Mouse (Mus musculus) embryonic fibroblast, embryonic 13.5 days (primary cell): ENCODE measurements around the gene P2ry6. TPM values are rescaled to one million over a fixed set of nuclear protein-coding genes. Genes with fewer than 3 reads are reported as not detected.

Experiments
- H3K27ac ChIP-seq: 2 replicates; pipeline ENCODE4 v1.5.1; 2012; ENCODE audit warnings: low read length, control low read depth, inconsistent platforms; ENCODE audit not compliant: insufficient read depth
- H3K4me1 ChIP-seq: 2 replicates; pipeline ENCODE4 v1.6.1; 2011; ENCODE audit warnings: low read length; ENCODE audit not compliant: control insufficient read depth, insufficient read depth
- H3K4me3 ChIP-seq: 2 replicates; pipeline ENCODE4 v1.5.1; 2011; ENCODE audit warnings: mild to moderate bottlenecking, control low read depth, low read length; ENCODE audit not compliant: insufficient read depth
- CTCF ChIP-seq: IDR thresholded peaks from 2 replicates; pipeline ENCODE4 v1.5.1; 2011; ENCODE audit warnings: mild to moderate bottlenecking, control low read depth, low read length, moderate library complexity, borderline replicate concordance; ENCODE audit not compliant: insufficient read depth
- POLR2A ChIP-seq: IDR thresholded peaks from 2 replicates; pipeline ENCODE4 v1.6.1; 2011; ENCODE audit warnings: low read depth, mild to moderate bottlenecking, control low read depth, low read length, moderate library complexity
- polyA plus RNA-seq: library from polyadenylated mRNA; stranded (reverse); fragments of >200 nt; gene quantifications from 2 replicates; pipeline ENCODE4 v1.2.4, GENCODE M21; 2011; ENCODE audit warnings: low read depth; ENCODE audit not compliant: missing spikeins, insufficient read length

P2ry6 gene
- polyA plus RNA-seq, 1 experiment = 1.4 TPM

DNA sequence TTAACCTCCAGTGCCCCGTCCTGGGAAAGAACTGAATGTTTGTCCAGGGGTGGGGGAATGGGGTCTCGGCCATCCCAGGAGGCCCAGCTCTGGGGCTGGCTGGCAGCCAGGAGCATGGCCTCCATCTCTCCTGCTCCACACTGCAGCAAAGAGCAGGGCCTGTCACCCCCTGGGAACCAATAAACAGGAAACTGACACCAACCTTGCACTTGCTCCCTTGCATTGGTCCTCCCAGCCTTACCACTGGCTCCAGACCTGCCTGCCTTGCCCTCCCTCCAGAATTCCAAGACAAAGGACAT is 54.7 kb downstream of the P2ry6 start:
- TF ChIP-seq CTCF (no peak), POLR2A (no peak)
- peak overlapping the region; percentile 86 for H3K27ac ChIP-seq
- H3K4me3 ChIP-seq = no peak overlapping the region
- H3K4me1 ChIP-seq = peaks cover 47% of the 10 kb centered on the region

DNA sequence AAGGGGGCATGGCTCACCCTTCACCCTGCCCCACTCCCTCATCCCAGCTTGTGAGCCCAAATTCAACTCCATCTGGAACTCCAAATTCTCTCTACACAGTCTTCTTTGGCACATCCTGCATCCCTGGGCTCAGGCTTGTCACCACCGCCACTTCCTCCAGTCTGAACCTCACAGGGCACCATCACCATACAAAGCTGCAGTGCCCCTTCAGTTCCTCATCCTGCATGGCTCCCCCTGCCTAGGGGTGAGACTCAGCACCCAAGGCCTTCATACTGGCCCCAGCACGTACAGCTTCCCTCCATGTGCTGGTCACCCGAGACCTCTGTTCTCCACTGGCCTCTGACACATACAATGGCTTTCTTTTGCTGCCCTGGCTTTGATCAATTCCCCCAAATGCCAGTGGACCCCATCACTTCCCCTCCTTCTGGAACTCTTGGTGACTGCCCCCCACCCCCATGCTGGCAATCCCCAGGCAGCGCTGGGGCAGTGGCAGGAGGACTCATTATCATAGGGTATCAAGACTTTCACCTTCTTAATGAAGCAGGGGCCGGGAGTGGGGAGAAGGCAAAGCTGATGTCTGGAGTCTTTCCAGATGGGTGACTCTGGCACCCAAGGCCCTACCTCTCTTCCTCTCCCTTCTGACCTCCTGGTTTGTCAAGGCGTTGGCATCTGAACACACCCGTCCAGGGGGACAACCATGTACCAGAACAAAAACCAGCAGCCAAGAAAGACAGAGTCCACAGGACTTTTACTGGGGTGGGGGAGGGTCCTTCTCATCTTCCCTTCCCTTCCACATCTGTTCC is 55.2 kb downstream of the P2ry6 start:
- Histone ChIP-seq H3K4me1 (peaks cover 47% of the 10 kb centered on the region), H3K4me3 (no peak overlapping the region), H3K27ac (peak overlapping the region; percentile 86)
- no peak for TF ChIP-seq CTCF

DNA sequence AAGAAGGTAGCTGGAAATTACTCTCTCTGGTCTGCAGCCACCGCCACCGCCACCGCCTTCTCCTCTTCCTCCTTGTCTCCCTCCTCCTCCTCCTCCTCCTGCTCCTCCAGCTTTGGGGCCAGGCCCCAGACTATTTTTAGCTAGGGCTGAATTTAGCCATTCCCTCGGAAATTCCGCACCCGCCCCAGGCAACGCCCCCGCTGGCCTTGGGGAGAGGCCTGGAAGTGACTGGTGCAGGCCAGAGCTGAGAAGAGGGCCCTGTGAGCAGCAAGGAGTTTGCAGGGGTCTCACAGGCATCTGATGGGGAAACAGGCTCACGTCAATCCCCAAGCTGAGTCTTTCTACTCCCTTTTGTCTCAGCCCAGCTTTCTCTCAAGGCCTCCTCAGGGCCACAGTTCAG is 56.3 kb downstream of the P2ry6 start:
- TF ChIP-seq POLR2A = peak; percentile 64
- TF ChIP-seq CTCF = no peak
- Histone ChIP-seq H3K27ac (peak overlapping the region; percentile 86), H3K4me1 (peaks cover 43% of the 10 kb centered on the region)

DNA sequence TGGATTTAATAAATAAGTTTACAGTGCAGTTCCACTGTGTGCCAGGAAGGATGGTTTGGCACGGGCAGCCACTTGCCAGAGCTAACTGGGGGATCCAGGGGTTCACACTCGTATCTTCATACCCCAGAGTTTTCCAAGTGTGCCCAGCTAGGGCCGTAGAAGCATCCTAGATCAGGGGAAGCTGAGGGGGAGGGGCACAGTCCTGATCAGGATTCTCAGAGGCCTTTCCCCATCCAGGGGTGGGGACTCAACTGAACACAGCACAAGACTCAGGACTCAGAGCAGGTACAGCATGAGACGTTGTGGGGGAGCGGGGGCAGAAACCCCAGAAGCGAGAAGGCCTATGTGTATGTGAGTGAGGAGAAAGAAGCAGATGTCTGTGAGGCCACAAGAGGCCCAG is 56.7 kb downstream of the P2ry6 start:
- TF ChIP-seq CTCF (no peak), POLR2A (no peak)
- no peak overlapping the region for H3K4me3 ChIP-seq
- peaks cover 41% of the 10 kb centered on the region for H3K4me1 ChIP-seq
- H3K27ac ChIP-seq = peak overlapping the region; percentile 75

More for the DNA sequence above, 56.3 kb downstream of the P2ry6 start:
- H3K4me3 ChIP-seq = no peak overlapping the region

DNA sequence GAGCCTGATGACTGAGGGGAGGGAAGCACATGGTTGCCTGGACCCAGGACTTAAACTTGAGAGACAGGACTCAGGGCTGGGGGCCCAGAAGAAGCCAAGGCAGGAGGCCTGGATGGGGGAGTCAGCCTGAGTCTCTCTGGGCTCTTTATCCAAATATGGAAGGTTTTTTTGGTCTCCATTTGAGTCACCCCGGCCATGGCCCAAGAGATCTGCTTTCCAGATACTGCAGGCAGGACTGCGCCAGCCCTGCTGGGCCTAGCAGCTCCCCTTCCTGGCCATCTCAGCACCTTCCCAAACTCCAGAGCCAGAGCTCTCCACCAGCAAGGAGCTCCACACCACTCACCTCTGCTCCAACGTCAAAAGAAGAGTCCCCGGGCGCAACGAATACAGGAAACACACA is 57.9 kb downstream of the P2ry6 start:
- Histone ChIP-seq H3K4me1 (peaks cover 43% of the 10 kb centered on the region), H3K4me3 (no peak overlapping the region), H3K27ac (peak overlapping the region; percentile 75)
- TF ChIP-seq CTCF = no peak
- TF ChIP-seq POLR2A = 0 out of 2 replicates have a peak, but pooled peaks have one; percentile 29

DNA sequence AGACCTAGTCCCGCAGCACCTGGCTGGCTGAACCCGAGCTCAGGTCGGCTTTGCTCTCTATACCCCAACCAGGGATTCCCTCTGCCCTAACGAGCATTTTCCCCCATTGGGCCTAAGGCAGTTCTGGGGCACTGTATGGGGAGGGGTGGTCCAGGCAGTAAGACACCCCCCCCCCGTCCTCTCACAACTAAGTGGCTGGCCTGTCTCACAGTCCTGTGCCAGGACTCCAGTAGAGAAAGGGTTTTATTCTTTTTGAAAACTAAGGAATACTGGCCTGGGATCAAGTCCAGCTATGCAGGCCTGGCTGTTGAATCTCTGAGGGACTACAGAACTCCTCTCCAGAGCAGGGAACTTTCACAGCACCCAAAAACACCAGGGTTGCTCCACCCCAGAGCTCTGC is 59.2 kb downstream of the P2ry6 start:
- 0 out of 2 replicates have a peak overlapping the region, but pooled peaks have one; percentile 75 for H3K27ac ChIP-seq
- no peak overlapping the region for H3K4me3 ChIP-seq
- TF ChIP-seq POLR2A (no peak), CTCF (no peak)
- peaks cover 48% of the 10 kb centered on the region for H3K4me1 ChIP-seq

DNA sequence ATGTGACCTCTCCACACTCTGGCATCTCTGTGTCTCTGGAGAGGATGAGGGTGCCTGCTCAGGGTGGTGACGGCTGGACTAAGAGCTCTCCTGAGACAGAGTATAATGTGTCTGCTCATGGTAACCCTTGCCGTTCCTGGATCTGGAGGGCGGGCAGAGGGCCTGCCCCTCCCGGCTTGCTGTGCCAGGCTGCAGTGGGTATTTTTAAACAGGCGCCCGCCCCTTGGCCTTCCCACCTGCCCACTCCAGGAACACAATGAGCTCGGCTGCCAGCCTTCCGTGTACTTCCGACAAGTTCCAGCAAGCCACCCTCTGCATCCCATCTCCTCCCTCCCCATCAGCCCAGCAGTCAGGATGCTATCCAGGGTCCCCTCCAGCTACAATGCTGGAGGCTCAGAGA is 62.7 kb downstream of the P2ry6 start:
- peaks cover 30% of the 10 kb centered on the region for H3K4me1 ChIP-seq
- no peak overlapping the region for H3K4me3 ChIP-seq
- H3K27ac ChIP-seq = peak overlapping the region; percentile 48
- TF ChIP-seq CTCF (no peak), POLR2A (no peak)

DNA sequence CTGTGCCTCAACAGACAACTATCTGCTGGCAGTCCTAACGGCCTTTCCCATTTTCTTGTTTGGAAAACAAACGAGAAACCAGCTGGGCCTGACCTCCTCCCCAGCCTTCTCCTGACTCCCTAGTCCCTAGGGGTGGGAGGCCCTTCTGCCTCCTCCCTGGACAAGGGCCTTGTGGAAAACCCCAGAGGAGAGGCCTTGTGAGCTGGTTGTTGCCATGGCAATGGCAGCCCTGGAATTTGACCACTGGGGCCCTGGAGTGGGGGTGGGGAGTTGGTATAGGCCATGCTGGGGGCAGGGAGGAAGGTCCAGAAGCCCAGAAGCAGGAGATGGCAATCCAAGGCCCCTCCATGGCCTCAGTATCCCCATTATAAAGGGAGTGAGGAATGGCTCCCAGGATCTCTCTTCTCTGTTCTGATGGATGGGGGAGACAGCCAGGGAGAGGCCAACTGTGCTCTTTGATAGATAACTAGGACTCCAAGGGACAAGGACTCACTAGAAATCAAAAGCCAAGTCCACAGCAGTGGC is 63.1 kb downstream of the P2ry6 start:
- peaks cover 27% of the 10 kb centered on the region for H3K4me1 ChIP-seq
- TF ChIP-seq CTCF = no peak
- no peak for TF ChIP-seq POLR2A
- H3K27ac ChIP-seq = peak overlapping the region; percentile 48
- no peak overlapping the region for H3K4me3 ChIP-seq

DNA sequence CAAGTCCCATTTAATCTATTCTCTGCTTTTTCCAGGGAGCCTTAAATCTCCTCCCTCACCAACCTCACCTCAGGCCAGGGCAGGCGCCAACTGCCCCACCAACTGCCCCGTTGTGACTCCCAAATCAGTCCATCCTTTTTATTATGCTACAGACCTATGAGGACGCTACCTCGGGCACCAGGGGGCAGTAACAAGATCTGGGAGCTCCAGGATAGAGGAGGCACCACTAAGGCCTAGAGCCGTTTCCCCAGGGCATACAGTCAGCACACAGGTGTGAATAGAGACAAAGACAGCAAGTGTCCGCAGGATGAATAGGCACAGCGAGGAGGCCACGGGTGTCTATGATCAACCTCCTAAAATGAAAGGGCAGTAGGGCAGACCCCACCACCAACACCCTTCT is 65.9 kb downstream of the P2ry6 start:
- peak overlapping the region; percentile 83 for H3K27ac ChIP-seq
- TF ChIP-seq POLR2A (no peak), CTCF (no peak)
- peaks cover 20% of the 10 kb centered on the region; the same call in 1 of the 2 replicates for H3K4me1 ChIP-seq
- no peak overlapping the region for H3K4me3 ChIP-seq

DNA sequence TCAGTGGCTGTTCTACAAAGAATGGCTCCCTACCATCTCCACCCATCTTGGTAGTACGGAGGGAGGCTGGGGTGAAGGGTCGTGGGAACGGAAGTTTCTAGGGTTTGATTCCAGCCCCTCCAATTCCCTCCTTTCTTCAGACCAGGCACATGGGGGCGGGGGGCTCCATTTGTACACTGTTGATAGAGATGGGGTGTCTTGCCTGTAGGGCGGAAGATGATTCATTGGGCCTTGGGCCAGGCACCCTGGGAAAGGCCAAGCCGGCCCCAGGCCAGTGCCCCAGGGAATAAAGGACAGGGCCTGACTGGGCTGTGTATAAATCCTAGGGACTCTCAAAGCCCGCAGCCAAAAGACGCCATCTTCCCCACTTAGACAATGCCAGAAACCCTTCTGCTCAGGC is 66.4 kb downstream of the P2ry6 start:
- Histone ChIP-seq H3K4me1 (peaks cover 18% of the 10 kb centered on the region; the same call in 1 of the 2 replicates), H3K27ac (peak overlapping the region; percentile 83), H3K4me3 (no peak overlapping the region)
- TF ChIP-seq CTCF (no peak), POLR2A (no peak)
